Mouse (Mus musculus) Muller cell, postnatal 12 days (primary cell): Measurements from ENCODE around the gene Reg3g.
"Not testable (repeated sequence)": the region's sequence is repeated elsewhere in the genome, so short reads cannot be mapped to it uniquely, and the experiment has no call there.

Source experiments
- DNase-seq: peaks from one replicate; pipeline ENCODE4 v3.0.0-alpha.2; 2015; ENCODE audit errors: inconsistent ontology term

The Reg3g gene

DNA sequence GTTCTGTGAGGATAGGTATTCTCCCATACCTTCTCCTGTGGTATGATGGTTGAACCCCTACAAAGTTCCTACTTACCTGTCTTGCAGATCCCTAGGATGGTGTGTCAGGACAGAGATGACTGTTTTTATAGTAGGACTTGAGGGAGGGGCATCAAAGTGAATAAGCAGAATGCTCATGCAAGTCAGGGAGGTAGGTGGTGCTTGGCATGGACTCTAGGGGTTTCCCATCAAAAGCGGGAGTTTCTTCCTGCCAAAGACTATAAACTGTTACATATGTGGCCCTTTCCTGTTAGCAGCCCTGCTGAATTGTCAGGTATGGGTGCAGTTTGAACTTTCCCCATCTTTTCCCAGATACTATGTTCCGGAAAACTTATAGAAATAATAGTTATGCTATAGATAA lies at the start of gene Reg3g:
Gene Reg3g (minus strand): TSS at position 101 of the 400 bp plus-strand sequence.
- no peak for DNase-seq

DNA sequence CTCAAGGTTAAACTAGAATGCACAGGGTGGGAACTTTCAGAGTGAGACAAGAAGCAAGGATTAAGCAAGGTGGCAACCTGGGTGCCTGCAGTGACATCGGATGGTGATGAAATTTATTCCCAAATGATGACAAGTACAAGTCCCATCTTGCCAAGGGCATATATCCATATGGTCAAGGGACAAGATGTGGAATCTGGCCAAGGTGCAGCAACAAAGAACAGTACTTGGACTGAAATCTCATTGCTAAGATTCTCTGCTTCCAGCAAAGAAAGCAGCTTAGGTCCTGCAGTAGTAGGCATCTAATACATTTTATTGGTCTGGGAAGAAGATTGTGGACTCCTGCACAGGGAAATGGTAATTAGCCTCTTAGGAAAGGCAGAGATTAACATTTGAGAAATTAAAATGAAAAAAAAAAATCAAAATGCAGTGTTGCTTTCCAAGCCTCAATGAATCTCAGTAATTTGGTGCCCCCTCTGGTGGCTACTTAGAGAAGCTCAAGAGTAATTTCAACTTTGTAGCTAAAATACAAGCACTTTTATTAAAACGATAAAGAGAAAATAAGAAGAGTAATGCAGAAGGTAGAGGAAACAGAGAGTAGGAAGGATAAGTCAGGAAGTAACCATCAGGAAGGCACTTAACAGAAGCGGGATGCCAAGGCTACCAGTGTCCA lies 47.2 kb upstream of the Reg3g start:
- DNase-seq: no peak

DNA sequence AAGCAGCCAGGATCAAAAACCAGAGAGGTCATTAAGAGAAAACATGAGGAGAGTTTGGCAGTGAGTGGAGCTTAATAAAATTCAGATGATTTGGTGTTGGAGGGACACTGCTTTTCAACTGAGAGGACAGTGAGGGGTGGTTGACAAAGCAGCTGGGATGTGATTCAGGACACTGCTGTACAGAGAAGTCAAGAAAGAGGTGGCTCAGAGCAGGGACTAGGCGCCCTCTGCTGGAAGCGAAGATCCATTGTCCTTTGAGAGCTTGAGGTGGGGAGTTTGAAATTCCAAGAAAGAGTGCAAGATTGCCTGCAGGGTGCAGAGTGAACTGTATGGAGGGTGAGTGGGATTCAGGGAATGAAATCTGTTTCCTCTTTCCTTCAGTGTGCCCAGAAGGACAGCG lies 44.2 kb upstream of the Reg3g start:
- no peak for DNase-seq

DNA sequence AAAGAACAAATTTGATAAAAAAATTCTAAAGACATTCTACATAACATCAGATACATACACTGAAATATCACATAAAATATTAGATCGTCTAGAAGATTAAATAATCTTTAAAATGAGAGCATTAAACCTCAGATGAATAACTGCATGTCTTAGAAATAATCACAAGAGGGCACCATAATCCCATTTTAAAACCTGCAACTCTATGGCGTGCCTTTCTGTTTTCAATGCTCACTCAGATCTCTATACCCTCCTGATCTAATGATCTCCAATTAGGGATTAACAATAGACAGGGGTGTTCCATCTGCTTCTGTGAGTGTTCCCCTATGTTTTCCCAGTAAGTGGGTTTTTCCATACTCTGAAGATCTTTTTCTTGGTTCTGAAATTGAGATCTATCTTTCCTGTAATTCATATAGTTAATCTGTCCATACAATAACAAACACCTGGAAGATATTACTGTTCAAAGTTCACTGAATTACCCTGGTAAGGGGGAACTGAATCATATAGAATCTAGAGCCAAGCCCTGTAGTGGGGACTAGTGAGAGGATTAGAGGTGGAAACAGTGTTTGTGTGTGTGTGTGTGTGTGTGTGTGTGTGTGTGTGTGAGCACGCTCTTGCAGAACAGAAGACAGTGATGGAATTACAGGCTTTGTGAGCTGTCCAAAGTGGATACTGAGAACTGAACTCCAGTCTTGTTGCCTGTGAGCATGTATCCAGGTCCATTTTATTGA lies 41.7 kb upstream of the Reg3g start:
- no peak for DNase-seq

- DNase-seq: no peak
Observed at GRCm38 (mm10) chr6:78505745-78506144, 37.1 kb upstream of the Reg3g start.

DNA sequence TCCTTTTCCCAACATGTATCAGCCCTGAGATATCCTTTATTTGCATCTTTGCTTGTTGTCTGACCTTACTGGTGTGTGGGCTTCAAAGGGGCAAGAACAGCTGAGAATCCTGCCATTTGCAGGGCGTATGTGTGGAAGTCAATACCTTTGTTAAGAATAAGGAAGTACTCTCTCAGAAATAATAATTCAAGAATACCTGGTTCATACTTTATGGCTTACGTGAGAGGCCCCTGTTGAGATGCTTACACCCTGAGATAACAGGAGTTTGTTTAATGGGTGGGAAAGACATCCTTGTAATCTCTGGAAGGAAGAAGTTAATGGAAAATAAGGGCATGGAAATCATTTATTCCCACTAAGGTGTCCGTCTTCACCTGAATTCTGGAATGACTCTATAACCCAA lies 26.0 kb upstream of the Reg3g start:
- no peak for DNase-seq

DNA sequence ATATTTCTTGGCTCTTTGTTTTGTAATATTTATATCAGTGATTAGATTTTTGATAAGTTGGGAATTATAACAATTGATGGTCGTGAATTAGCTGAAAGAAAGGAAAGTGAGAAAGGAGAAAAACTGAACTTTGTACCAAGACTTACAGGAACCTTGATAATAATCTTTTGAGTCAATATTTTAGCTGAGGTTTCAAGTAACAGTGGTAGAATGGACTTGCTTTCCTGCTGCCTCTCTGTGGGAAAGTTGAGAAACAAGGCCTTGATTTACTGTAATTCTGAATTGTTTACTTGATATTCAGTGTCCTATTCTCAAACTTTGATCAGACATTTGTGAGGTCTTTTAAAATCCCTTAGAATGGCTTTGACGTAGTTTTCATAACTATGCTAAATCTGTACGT lies 615 bp upstream of the Reg3g start:
- no peak for DNase-seq

DNA sequence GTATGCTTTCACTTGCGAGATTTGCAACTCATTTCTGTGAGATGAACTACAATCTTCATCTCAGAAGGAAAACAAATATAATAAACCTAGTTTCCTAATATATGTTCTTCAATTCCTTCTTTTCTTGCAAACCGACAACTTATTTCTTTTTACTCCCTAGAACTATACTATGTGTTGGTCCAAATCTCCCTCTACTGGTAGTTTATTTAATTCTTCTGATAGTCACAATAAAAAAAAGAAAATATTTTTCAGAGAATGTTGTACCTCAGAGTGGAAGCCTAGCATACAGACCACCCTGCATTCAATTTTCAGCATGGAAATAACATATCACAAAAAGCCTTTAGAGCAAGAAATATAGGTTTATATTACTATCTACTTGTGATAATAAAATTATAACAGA lies 5.4 kb downstream of the Reg3g start:
- DNase-seq: no peak

- DNase-seq: no peak
Observed at GRCm38 (mm10) chr6:78462360-78462759, 6.3 kb downstream of the Reg3g start.

DNA sequence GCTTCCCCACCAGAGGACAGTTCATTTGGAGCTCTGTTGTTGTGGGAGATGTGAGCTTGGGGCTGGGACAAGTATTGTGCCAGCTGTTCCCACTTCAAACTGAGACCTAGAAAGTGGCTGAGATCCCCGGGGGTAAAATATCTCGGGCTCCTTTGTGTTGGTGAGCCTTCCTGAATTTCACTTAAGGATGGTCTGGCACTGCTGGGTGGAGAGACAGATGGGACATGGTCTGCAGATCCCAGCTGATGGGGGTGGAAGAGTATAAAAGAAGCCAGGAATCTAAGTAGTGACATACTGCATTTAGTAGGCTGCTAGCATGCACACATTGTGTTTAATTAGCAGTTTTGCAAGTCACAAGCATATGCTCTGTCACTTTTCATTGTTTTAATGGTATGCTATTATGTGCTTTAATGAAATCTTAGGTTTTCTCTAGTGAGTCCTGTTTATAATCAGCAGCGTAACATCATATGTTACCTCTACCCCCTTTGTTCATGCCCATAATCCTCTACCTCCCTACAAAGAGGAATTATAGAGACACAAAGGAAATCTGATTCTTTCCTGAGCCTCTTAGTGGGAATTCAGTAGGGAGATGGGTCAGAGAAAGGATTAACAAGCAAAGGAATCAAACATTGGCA lies 8.4 kb downstream of the Reg3g start:
- no peak for DNase-seq

DNA sequence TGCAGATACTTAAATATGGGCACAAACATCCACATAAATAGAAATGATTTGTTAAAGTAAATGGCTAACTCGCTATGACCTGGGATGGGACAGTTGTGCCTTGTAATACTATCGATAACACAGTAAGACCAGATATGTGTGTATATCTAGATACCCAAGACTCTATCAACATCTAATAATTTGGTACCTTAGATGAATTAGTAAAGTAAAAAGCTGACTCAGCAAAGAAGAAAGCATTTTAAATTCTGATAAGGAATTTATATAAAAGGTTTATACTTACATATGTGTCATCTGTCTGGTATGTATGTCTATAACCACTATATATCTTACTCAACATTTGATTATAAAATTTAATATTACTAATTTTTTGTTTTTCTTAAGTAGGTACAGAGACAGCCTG lies 15.9 kb downstream of the Reg3g start:
- DNase-seq: no peak

- DNase-seq: no peak
Observed at GRCm38 (mm10) chr6:78448409-78448808, 20.3 kb downstream of the Reg3g start.

GRCm38 (mm10) chr6:78447202-78447601 lies 21.5 kb downstream of the Reg3g start:
- DNase-seq: no peak

- no peak for DNase-seq
Observed at GRCm38 (mm10) chr6:78425497-78425896, 43.2 kb downstream of the Reg3g start.

- DNase-seq: not testable (repeated sequence)
Observed at GRCm38 (mm10) chr6:78422411-78422810, 46.3 kb downstream of the Reg3g start, which contains the start of gene Reg1. Gene Reg1 (plus strand): TSS chr6:78422711.
